Mouse (Mus musculus) liver, embryonic 14.5 days (tissue): ENCODE measurements around the gene Coro7.

Source experiments
- CTCF ChIP-seq: IDR thresholded peaks from 2 replicates; pipeline ENCODE4 v1.5.1; 2016; ENCODE audit warnings: antibody characterized with exemption, low read depth, control low read depth
- EP300 ChIP-seq: IDR thresholded peaks from 2 replicates; pipeline ENCODE4 v1.6.1; 2016; ENCODE audit warnings: antibody characterized with exemption, low read depth

DNA sequence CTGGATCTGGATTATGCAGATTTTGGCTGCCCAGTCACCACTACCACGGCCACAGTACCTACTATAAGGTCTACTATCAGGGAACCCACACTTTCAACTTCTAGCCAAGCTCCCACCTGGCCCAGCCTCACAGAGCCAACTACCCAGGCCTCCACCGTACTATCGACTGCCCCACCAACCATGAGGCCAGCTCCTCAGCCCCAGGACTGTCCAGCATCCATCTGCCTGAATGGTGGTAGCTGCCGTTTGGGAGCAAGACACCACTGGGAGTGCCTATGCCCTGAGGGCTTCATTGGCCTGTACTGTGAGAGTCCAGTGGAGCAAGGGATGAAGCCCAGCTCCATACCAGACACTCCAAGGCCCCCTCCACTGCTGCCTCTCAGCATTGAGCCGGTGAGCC, 30.4 kb downstream of the Coro7 start:
- TF ChIP-seq CTCF (no peak), EP300 (no peak)
